Mouse (Mus musculus) hindbrain, embryonic 13.5 days (tissue): Measurements from ENCODE around the gene Scyl2. TPM values are rescaled to one million over a fixed set of nuclear protein-coding genes. Genes with fewer than 3 reads are reported as not detected.

Experiments
- ATAC-seq: fragments of 200-750 bp; cut with Nextera tagmentation; 2 replicates; pipeline ENCODE4 v1.8.0; 2017; ENCODE audit warnings: moderate TSS enrichment; ENCODE audit not compliant: low FRiP score
- H3K27ac ChIP-seq: fragments of 300-500 bp; sonication (generic); 2 replicates; pipeline ENCODE4 v1.5.1; 2015; ENCODE audit warnings: inconsistent platforms, mild to moderate bottlenecking, moderate library complexity
- H3K27me3 ChIP-seq: fragments of 300-500 bp; sonication (generic); 2 replicates; pipeline ENCODE4 v1.6.1; 2015; ENCODE audit warnings: mild to moderate bottlenecking, inconsistent platforms
- H3K36me3 ChIP-seq: fragments of 300-500 bp; sonication (generic); 2 replicates; pipeline ENCODE4 v1.6.1; 2015; ENCODE audit warnings: mild to moderate bottlenecking, inconsistent platforms
- H3K4me1 ChIP-seq: fragments of 300-500 bp; sonication (generic); replicated peaks from 2 replicates; pipeline ENCODE4 v1.6.1; 2015; ENCODE audit warnings: inconsistent platforms
- H3K4me2 ChIP-seq: fragments of 300-500 bp; sonication (generic); 2 replicates; pipeline ENCODE4 v1.6.1; 2015; ENCODE audit warnings: inconsistent platforms, mild to moderate bottlenecking, moderate library complexity
- H3K4me3 ChIP-seq: fragments of 300-500 bp; sonication (generic); 2 replicates; pipeline ENCODE4 v1.5.1; 2015; ENCODE audit warnings: mild to moderate bottlenecking, inconsistent platforms
- H3K9ac ChIP-seq: fragments of 300-500 bp; sonication (generic); 2 replicates; pipeline ENCODE4 v1.6.1; 2015; ENCODE audit warnings: mild to moderate bottlenecking, inconsistent platforms
- H3K9me3 ChIP-seq: fragments of 300-500 bp; sonication (generic); 2 replicates; pipeline ENCODE4 v1.6.1; 2016; ENCODE audit warnings: inconsistent platforms
- WGBS: fragments of 180-500 bp; shearing (Covaris S2); methylation state at CpG from one replicate; pipeline ENCODE4 v1.1.7; 2015; 5-methylcytosine and 5-hydroxymethylcytosine counted together
- polyA plus RNA-seq: library from polyadenylated mRNA; unstranded; fragments of >200 nt; fragmentation: Nextera tagmentation; extraction: Ambion mirVana; gene quantifications from 2 replicates; pipeline ENCODE4 v1.2.1, GENCODE M21; 2015

Scyl2 gene
- polyA plus RNA-seq, 1 experiment from 2014 or later: 9.7 TPM

- Histone ChIP-seq H3K4me3 (no peak overlapping the region), H3K4me2 (no peak overlapping the region), H3K9me3 (no peaks in the 10 kb centered on the region), H3K27ac (no peak overlapping the region), H3K4me1 (no peaks in the 10 kb centered on the region), H3K27me3 (no peaks in the 10 kb centered on the region), H3K36me3 (peaks cover 6% of the 10 kb centered on the region; the same call in 1 of the 2 replicates), H3K9ac (no peak overlapping the region)
- 75% methylated on average over 5 of the region's 5 CpGs for WGBS
- ATAC-seq: no peak
Observed at GRCm38 (mm10) chr10:89631831-89632230, 54.3 kb downstream of the Scyl2 start.

GRCm38 (mm10) chr10:89630564-89630963, 55.5 kb downstream of the Scyl2 start:
- no peaks in the 10 kb centered on the region for H3K9me3 ChIP-seq
- 100% methylated on average over 1 of the region's 1 CpGs for WGBS
- no peaks in the 10 kb centered on the region for H3K4me1 ChIP-seq
- peak; percentile 33; the same call in 1 of the 2 replicates for ATAC-seq
- no peak overlapping the region for H3K4me2 ChIP-seq
- H3K36me3 ChIP-seq: peaks cover 6% of the 10 kb centered on the region; the same call in 1 of the 2 replicates
- H3K27me3 ChIP-seq: no peaks in the 10 kb centered on the region
- H3K4me3 ChIP-seq: no peak overlapping the region
- no peak overlapping the region for H3K27ac ChIP-seq
- H3K9ac ChIP-seq: no peak overlapping the region

- Histone ChIP-seq H3K4me1 (no peaks in the 10 kb centered on the region), H3K27ac (no peak overlapping the region), H3K4me3 (no peak overlapping the region), H3K9ac (no peak overlapping the region), H3K27me3 (no peaks in the 10 kb centered on the region), H3K36me3 (peaks cover 6% of the 10 kb centered on the region; the same call in 1 of the 2 replicates), H3K9me3 (no peaks in the 10 kb centered on the region), H3K4me2 (no peak overlapping the region)
- WGBS: 31% methylated on average over 3 of the region's 3 CpGs
- peak; percentile 82 for ATAC-seq
Observed at GRCm38 (mm10) chr10:89630052-89630451, 56.0 kb downstream of the Scyl2 start.

- ATAC-seq: no peak
- Histone ChIP-seq H3K27me3 (no peaks in the 10 kb centered on the region), H3K27ac (no peak overlapping the region), H3K36me3 (no peaks in the 10 kb centered on the region), H3K4me2 (no peak overlapping the region), H3K4me1 (no peaks in the 10 kb centered on the region), H3K9me3 (no peaks in the 10 kb centered on the region), H3K4me3 (no peak overlapping the region), H3K9ac (no peak overlapping the region)
- WGBS: 96% methylated on average over 2 of the region's 2 CpGs
Observed at GRCm38 (mm10) chr10:89626714-89627113, 59.4 kb downstream of the Scyl2 start.

GRCm38 (mm10) chr10:89624196-89624595, 61.9 kb downstream of the Scyl2 start:
- Histone ChIP-seq H3K4me2 (no peak overlapping the region), H3K27me3 (no peaks in the 10 kb centered on the region), H3K4me1 (peaks cover 7% of the 10 kb centered on the region; the same call in 1 of the 2 replicates), H3K9me3 (no peaks in the 10 kb centered on the region), H3K9ac (no peak overlapping the region), H3K27ac (no peak overlapping the region), H3K36me3 (no peaks in the 10 kb centered on the region), H3K4me3 (no peak overlapping the region)
- 94% methylated on average over 2 of the region's 2 CpGs for WGBS
- ATAC-seq: no peak

- no peak within 1 kb of the TSS for H3K27ac ChIP-seq
- no peaks in the 10 kb centered on the region for H3K36me3 ChIP-seq
- H3K4me3 ChIP-seq: no peak within 1 kb of the TSS
- peaks cover 7% of the 10 kb centered on the region; the same call in 1 of the 2 replicates for H3K4me1 ChIP-seq
- H3K9ac ChIP-seq: peak within 1 kb of the TSS; percentile 53
- no peak; the same call in 1 of the 2 replicates for ATAC-seq
- no peaks in the 10 kb centered on the region for H3K27me3 ChIP-seq
- H3K4me2 ChIP-seq: no peak within 1 kb of the TSS
- WGBS: 14% methylated on average over 7 of the region's 7 CpGs
- no peaks in the 10 kb centered on the region for H3K9me3 ChIP-seq
Observed at GRCm38 (mm10) chr10:89621129-89621528, 65.0 kb downstream of the Scyl2 start, which contains the start of gene Slc17a8. Gene Slc17a8 (minus strand): TSS chr10:89621253.

- Histone ChIP-seq H3K27ac (no peak overlapping the region), H3K27me3 (no peaks in the 10 kb centered on the region), H3K4me1 (no peaks in the 10 kb centered on the region), H3K4me2 (no peak overlapping the region), H3K9ac (no peak overlapping the region), H3K4me3 (no peak overlapping the region), H3K36me3 (no peaks in the 10 kb centered on the region), H3K9me3 (no peaks in the 10 kb centered on the region)
- WGBS: 83% methylated on average over 5 of the region's 5 CpGs
- no peak for ATAC-seq
Observed at GRCm38 (mm10) chr10:89599311-89599710, 86.8 kb downstream of the Scyl2 start.

- H3K4me1 ChIP-seq: no peaks in the 10 kb centered on the region
- no peaks in the 10 kb centered on the region for H3K27me3 ChIP-seq
- no peak for ATAC-seq
- no peak overlapping the region for H3K9ac ChIP-seq
- H3K9me3 ChIP-seq: no peaks in the 10 kb centered on the region
- 89% methylated on average over 4 of the region's 4 CpGs for WGBS
- H3K4me3 ChIP-seq: no peak overlapping the region
- no peaks in the 10 kb centered on the region for H3K36me3 ChIP-seq
- no peak overlapping the region for H3K4me2 ChIP-seq
- H3K27ac ChIP-seq: no peak overlapping the region
Observed at GRCm38 (mm10) chr10:89597275-89597674, 88.8 kb downstream of the Scyl2 start.

GRCm38 (mm10) chr10:89595935-89596334, 90.2 kb downstream of the Scyl2 start:
- Histone ChIP-seq H3K9me3 (no peaks in the 10 kb centered on the region), H3K4me3 (no peak overlapping the region), H3K4me2 (no peak overlapping the region), H3K4me1 (no peaks in the 10 kb centered on the region), H3K27ac (no peak overlapping the region), H3K36me3 (no peaks in the 10 kb centered on the region), H3K27me3 (no peaks in the 10 kb centered on the region), H3K9ac (no peak overlapping the region)
- no peak for ATAC-seq
- 94% methylated on average over 5 of the region's 5 CpGs for WGBS

GRCm38 (mm10) chr10:89595514-89595913, 90.6 kb downstream of the Scyl2 start:
- H3K36me3 ChIP-seq: no peaks in the 10 kb centered on the region
- no peak overlapping the region for H3K4me3 ChIP-seq
- H3K4me2 ChIP-seq: no peak overlapping the region
- ATAC-seq: no peak
- 89% methylated on average over 1 of the region's 1 CpGs for WGBS
- H3K9me3 ChIP-seq: no peaks in the 10 kb centered on the region
- H3K27me3 ChIP-seq: no peaks in the 10 kb centered on the region
- H3K4me1 ChIP-seq: no peaks in the 10 kb centered on the region
- no peak overlapping the region for H3K9ac ChIP-seq
- H3K27ac ChIP-seq: no peak overlapping the region

- H3K4me3 ChIP-seq: no peak overlapping the region
- 90% methylated on average over 4 of the region's 4 CpGs for whole genome bisulfite sequencing
- H3K4me2 ChIP-seq: no peak overlapping the region
- ATAC-seq: no peak
- H3K27me3 ChIP-seq: no peaks in the 10 kb centered on the region
- no peaks in the 10 kb centered on the region for H3K36me3 ChIP-seq
- no peaks in the 10 kb centered on the region for H3K9me3 ChIP-seq
- no peak overlapping the region for H3K9ac ChIP-seq
- H3K27ac ChIP-seq: no peak overlapping the region
- no peaks in the 10 kb centered on the region for H3K4me1 ChIP-seq
Observed at GRCm38 (mm10) chr10:89594309-89594708, 91.8 kb downstream of the Scyl2 start.

GRCm38 (mm10) chr10:89592797-89593196, 93.3 kb downstream of the Scyl2 start:
- Histone ChIP-seq H3K27me3 (no peaks in the 10 kb centered on the region), H3K9ac (no peak overlapping the region), H3K4me3 (no peak overlapping the region), H3K4me1 (no peaks in the 10 kb centered on the region), H3K4me2 (no peak overlapping the region), H3K27ac (no peak overlapping the region), H3K9me3 (no peaks in the 10 kb centered on the region), H3K36me3 (no peaks in the 10 kb centered on the region)
- 41% methylated on average over 4 of the region's 4 CpGs for WGBS
- ATAC-seq: 0 out of 2 replicates have a peak, but pooled peaks have one; percentile 52

GRCm38 (mm10) chr10:89589877-89590276, 96.2 kb downstream of the Scyl2 start:
- Histone ChIP-seq H3K36me3 (no peaks in the 10 kb centered on the region), H3K9ac (no peak overlapping the region), H3K4me1 (no peaks in the 10 kb centered on the region), H3K9me3 (no peaks in the 10 kb centered on the region), H3K27me3 (no peaks in the 10 kb centered on the region), H3K27ac (no peak overlapping the region), H3K4me3 (no peak overlapping the region), H3K4me2 (no peak overlapping the region)
- no peak for ATAC-seq
- 97% methylated on average over 1 of the region's 1 CpGs for WGBS
